Mouse (Mus musculus): ENCODE results near the gene Palm2. TPM values are rescaled to one million over a fixed set of nuclear protein-coding genes. Genes with fewer than 3 reads are reported as not detected.
A peak's percentile ranks its signal among the peaks of the same experiment; 100 is the strongest.

Gene Palm2
- total RNA-seq, 1 experiment = 1.8 TPM

DNA sequence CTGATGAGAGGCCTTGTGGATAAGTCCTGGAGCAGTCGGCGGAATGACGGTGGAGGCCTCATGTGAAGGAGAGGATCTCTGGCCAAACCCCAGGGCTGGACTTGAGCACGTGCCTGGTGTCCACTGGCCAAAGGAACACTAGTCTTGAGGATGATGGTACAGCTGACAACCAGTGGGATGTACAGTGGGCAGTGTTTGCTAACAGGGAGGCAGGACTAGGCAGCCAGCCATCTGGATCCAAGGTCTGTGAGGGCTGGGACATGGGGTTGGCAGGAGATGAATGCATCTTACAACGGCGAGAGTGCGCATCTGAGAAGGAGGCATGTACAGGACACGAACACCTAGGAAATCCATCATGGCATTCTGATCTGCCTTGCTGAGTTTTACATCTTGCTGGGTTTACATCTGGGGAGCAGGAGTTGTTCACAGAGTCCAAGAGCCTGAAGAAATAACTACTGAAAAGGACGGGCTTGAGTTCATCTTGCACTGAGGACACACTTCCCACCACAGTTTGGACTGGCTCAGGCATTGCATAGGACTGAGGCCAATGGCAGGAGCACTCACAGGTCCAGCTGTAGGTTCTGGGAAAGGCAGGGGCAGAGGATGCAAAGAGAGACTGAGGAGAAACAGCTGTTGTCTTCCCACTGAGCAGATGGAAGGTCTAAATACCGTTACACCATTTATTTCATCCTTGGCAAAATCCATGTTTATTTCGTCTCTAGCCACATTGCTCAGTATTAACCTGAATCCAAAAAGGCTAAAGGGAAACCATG, 166.8 kb downstream of the Palm2 start:
- DNase-seq (ENCODE audit: low read depth, low spot score) = no peak
- H3K9ac ChIP-seq (ENCODE audit: insufficient read depth, low read depth, low read length, poor library complexity, severe bottlenecking) = no peak overlapping the region
- H3K4me1 ChIP-seq (ENCODE audit: control insufficient read depth in 2 of 2, insufficient read depth in 2 of 2, low read length in 2 of 2, poor library complexity in 1 of 2) = no peaks in the 10 kb centered on the region
- H3K9me3 ChIP-seq (ENCODE audit: control insufficient read depth, insufficient read depth, low read depth, low read length) = no peaks in the 10 kb centered on the region
- H3K36me3 ChIP-seq (ENCODE audit: control insufficient read depth, insufficient read depth, low read length, poor library complexity, severe bottlenecking) = no peaks in the 10 kb centered on the region
- no peak overlapping the region for H3K4me3 ChIP-seq (ENCODE audit: insufficient read depth in 1 of 2, low read depth in 1 of 2, low read length in 2 of 2, poor library complexity in 1 of 2, severe bottlenecking in 1 of 2)
- no peak overlapping the region for H3K27ac ChIP-seq (ENCODE audit: insufficient read depth, low read depth, low read length, poor library complexity, severe bottlenecking)
- TF ChIP-seq ZNF384 (IDR thresholded peaks at IDR 0.05; ENCODE audit: low read depth, low read length) (no peak), CHD2 (IDR thresholded peaks at IDR 0.05; ENCODE audit: low read depth, low read length) (no peak)
- in situ Hi-C loops (cut with MboI; ENCODE audit: low sequenced_read_pairs in 2 of 2, unreplicated experiment in 2 of 2) = no loop called here

GRCm38 (mm10) chr4:57601458-57601835, 167.4 kb downstream of the Palm2 start:
- H3K9ac ChIP-seq (ENCODE audit: insufficient read depth, low read depth, low read length, poor library complexity, severe bottlenecking) = no peak overlapping the region
- in situ Hi-C loops (cut with MboI; ENCODE audit: low sequenced_read_pairs in 2 of 2, unreplicated experiment in 2 of 2) = no loop called here
- H3K4me1 ChIP-seq (ENCODE audit: control insufficient read depth in 2 of 2, insufficient read depth in 2 of 2, low read length in 2 of 2, poor library complexity in 1 of 2) = no peaks in the 10 kb centered on the region
- H3K27ac ChIP-seq (ENCODE audit: insufficient read depth, low read depth, low read length, poor library complexity, severe bottlenecking) = no peak overlapping the region
- H3K4me3 ChIP-seq (ENCODE audit: insufficient read depth in 1 of 2, low read depth in 1 of 2, low read length in 2 of 2, poor library complexity in 1 of 2, severe bottlenecking in 1 of 2) = no peak overlapping the region
- DNase-seq (ENCODE audit: low read depth, low spot score) = no peak
- no peak for TF ChIP-seq CHD2 (IDR thresholded peaks at IDR 0.05; ENCODE audit: low read depth, low read length)
- no peak for TF ChIP-seq MAFK (IDR thresholded peaks at IDR 0.05; ENCODE audit: insufficient read depth, low read depth, low read length)
- TF ChIP-seq ZNF384 (IDR thresholded peaks at IDR 0.05; ENCODE audit: low read depth, low read length) = no peak
- no peak for TF ChIP-seq ZC3H11A (IDR thresholded peaks at IDR 0.05; ENCODE audit: borderline replicate concordance, low read depth, low read length)
- no peak for TF ChIP-seq HCFC1 (IDR thresholded peaks at IDR 0.05; ENCODE audit: borderline replicate concordance, insufficient read depth, low read length)
- H3K36me3 ChIP-seq (ENCODE audit: control insufficient read depth, insufficient read depth, low read length, poor library complexity, severe bottlenecking) = no peaks in the 10 kb centered on the region
- H3K9me3 ChIP-seq (ENCODE audit: control insufficient read depth, insufficient read depth, low read depth, low read length) = no peaks in the 10 kb centered on the region

DNA sequence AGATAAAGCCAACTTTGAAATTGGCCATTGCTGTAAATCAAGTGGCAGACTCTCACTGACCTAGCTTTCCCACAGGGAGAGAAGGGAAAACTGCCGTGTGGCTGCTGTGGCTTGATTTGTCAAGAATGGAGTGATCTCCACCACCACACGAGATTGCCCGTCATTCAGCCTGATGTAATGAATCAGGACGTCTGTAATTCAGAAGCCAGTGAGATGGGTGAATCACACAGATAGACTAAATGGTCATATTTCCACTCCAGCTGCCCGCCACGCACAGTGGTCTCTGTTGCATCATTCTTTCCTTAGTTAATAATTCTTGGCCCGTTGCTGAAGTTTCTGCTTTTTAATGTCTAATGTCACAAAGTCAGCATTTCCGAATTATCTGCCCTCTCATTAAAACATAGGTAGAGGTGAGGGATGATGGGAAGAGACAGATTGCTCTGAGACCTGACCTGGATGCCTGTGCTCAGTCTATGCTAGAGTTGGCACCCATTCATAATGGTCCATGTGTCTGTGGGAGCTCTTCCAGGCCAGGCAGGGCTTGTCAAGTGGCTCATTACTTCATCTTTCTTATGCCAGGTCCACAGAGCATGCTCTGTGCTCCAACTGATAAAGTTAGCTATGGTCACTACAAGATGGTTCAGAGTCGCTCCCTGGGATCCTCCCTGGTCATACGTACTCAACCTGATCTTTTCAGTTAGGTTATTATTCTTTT, 168.0 kb downstream of the Palm2 start:
- H3K9me3 ChIP-seq (ENCODE audit: control insufficient read depth, insufficient read depth, low read depth, low read length) = no peaks in the 10 kb centered on the region
- H3K36me3 ChIP-seq (ENCODE audit: control insufficient read depth, insufficient read depth, low read length, poor library complexity, severe bottlenecking) = no peaks in the 10 kb centered on the region
- TF ChIP-seq HCFC1 (IDR thresholded peaks at IDR 0.05; ENCODE audit: borderline replicate concordance, insufficient read depth, low read length) (no peak), CHD2 (IDR thresholded peaks at IDR 0.05; ENCODE audit: low read depth, low read length) (no peak), ZNF384 (IDR thresholded peaks at IDR 0.05; ENCODE audit: low read depth, low read length) (no peak), ZC3H11A (IDR thresholded peaks at IDR 0.05; ENCODE audit: borderline replicate concordance, low read depth, low read length) (no peak), MAFK (IDR thresholded peaks at IDR 0.05; ENCODE audit: insufficient read depth, low read depth, low read length) (no peak)
- H3K4me1 ChIP-seq (ENCODE audit: control insufficient read depth in 2 of 2, insufficient read depth in 2 of 2, low read length in 2 of 2, poor library complexity in 1 of 2) = no peaks in the 10 kb centered on the region
- no peak overlapping the region for H3K4me3 ChIP-seq (ENCODE audit: insufficient read depth in 1 of 2, low read depth in 1 of 2, low read length in 2 of 2, poor library complexity in 1 of 2, severe bottlenecking in 1 of 2)
- in situ Hi-C loops (cut with MboI; ENCODE audit: low sequenced_read_pairs in 2 of 2, unreplicated experiment in 2 of 2) = no loop called here
- no peak overlapping the region for H3K9ac ChIP-seq (ENCODE audit: insufficient read depth, low read depth, low read length, poor library complexity, severe bottlenecking)
- no peak overlapping the region for H3K27ac ChIP-seq (ENCODE audit: insufficient read depth, low read depth, low read length, poor library complexity, severe bottlenecking)
- DNase-seq (ENCODE audit: low read depth, low spot score) = no peak

DNA sequence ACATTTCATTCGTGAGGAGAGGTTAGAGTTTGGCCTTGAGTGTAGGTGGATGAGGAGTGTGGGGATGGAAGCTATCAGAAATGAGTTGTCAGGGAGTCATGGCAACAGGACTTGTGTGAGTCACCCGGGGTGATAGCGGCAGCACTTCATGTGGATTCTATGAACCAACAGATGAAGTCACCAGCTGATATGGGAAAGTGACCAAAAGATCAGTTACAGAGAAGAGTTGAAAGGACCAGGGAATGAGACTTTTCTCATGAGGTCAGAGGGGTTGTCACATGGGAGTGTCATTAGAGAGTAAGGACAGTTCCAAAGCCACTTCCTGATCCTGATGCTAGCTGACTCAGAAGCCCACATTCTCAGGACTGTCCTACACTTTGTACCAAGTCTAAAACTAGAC, 172.2 kb downstream of the Palm2 start:
- Histone ChIP-seq H3K27ac (ENCODE audit: insufficient read depth, low read depth, low read length, poor library complexity, severe bottlenecking) (no peak overlapping the region), H3K9me3 (ENCODE audit: control insufficient read depth, insufficient read depth, low read depth, low read length) (no peaks in the 10 kb centered on the region), H3K36me3 (ENCODE audit: control insufficient read depth, insufficient read depth, low read length, poor library complexity, severe bottlenecking) (no peaks in the 10 kb centered on the region), H3K4me1 (ENCODE audit: control insufficient read depth in 2 of 2, insufficient read depth in 2 of 2, low read length in 2 of 2, poor library complexity in 1 of 2) (no peaks in the 10 kb centered on the region), H3K9ac (ENCODE audit: insufficient read depth, low read depth, low read length, poor library complexity, severe bottlenecking) (no peak overlapping the region), H3K4me3 (ENCODE audit: insufficient read depth in 1 of 2, low read depth in 1 of 2, low read length in 2 of 2, poor library complexity in 1 of 2, severe bottlenecking in 1 of 2) (no peak overlapping the region)
- TF ChIP-seq ZNF384 (IDR thresholded peaks at IDR 0.05; ENCODE audit: low read depth, low read length) (no peak), ZC3H11A (IDR thresholded peaks at IDR 0.05; ENCODE audit: borderline replicate concordance, low read depth, low read length) (no peak), CHD2 (IDR thresholded peaks at IDR 0.05; ENCODE audit: low read depth, low read length) (no peak), MAFK (IDR thresholded peaks at IDR 0.05; ENCODE audit: insufficient read depth, low read depth, low read length) (no peak)
- in situ Hi-C loops (cut with MboI; ENCODE audit: low sequenced_read_pairs in 2 of 2, unreplicated experiment in 2 of 2) = no loop called here
- DNase-seq (ENCODE audit: low read depth, low spot score) = peak; percentile 4
